Mouse (Mus musculus): ENCODE results near the gene Ace.

DNA sequence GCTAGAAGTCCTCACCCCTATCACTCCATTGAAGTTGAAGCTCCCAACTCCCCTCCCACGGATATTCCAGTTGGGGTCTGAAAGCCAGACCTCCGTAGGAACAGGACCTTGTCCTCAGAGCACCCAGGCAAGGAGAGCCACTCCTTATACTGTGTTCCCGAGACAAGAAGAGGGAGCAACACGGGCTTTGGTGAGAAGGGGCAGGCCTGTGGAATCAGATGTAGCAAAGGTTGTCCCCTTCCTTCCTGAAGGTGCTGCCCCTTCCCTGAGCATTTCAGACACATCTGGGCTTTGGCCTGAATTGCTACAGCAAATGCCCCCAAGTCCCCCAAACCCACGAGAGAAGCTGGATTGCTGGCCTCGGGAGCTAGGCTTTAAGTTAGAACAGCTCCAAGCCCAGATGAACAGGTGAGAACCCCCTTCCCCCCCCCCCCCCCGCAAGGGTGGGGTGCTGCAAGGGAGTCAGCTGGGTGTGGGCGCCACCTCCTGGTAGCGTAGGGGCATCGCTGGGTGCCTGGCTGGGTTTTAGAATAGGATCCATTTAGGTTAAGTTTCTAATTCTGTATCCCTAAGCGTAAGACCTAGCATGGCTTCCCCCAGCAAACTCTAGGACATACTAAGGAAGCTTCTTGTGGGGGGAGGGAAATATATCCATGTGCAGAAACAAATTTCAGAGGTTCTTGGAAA, 58.9 kb downstream of the Ace start:
- no peak for TF ChIP-seq GATA1 (IDR thresholded peaks at IDR 0.05; ENCODE audit: low read length)
- TF ChIP-seq TAL1 (IDR thresholded peaks at IDR 0.05; ENCODE audit: low read length) = no peak
